Mouse (Mus musculus) CH12.LX (cell line): Measurements from ENCODE around the gene Macf1.

Experiments used
- CHD2 ChIP-seq: IDR thresholded peaks from 2 replicates; pipeline ENCODE4 v1.6.1; 2011; ENCODE audit warnings: low read length, improper control_type of control experiment
- CTCF ChIP-seq, 2 experiments: IDR thresholded peaks in 1 of 2; conservative IDR thresholded peaks in 1 of 2; 2 replicates each; pipeline ENCODE4 v1.5.1; 2011 to 2012; ENCODE audit warnings: low read depth in 2 of 2, low read length in 2 of 2, improper control_type of control experiment in 1 of 2, inconsistent platforms in 1 of 2, mild to moderate bottlenecking in 1 of 2, moderate library complexity in 1 of 2
- POLR2A ChIP-seq: IDR thresholded peaks from 2 replicates; pipeline ENCODE4 v1.6.1; 2011; ENCODE audit warnings: low read depth, mild to moderate bottlenecking, improper control_type of control experiment, low read length
- POLR2AphosphoS2 ChIP-seq: IDR thresholded peaks from 2 replicates; pipeline ENCODE4 v1.6.1; 2011; ENCODE audit warnings: low read depth, low read length, improper control_type of control experiment
- SMC3 ChIP-seq: IDR thresholded peaks from 2 replicates; pipeline ENCODE4 v1.6.1; 2011; ENCODE audit warnings: low read depth, low read length, improper control_type of control experiment
- TBP ChIP-seq: conservative IDR thresholded peaks from 2 replicates; pipeline ENCODE4 v1.6.1; 2011; ENCODE audit warnings: low read depth, low read length, improper control_type of control experiment
- TCF12 ChIP-seq: IDR thresholded peaks from 2 replicates; pipeline ENCODE4 v1.6.1; 2014; ENCODE audit warnings: low read depth, mild to moderate bottlenecking, inconsistent platforms, low read length, improper control_type of control experiment

- TF ChIP-seq POLR2A = no peak
- no peak for TF ChIP-seq TCF12
- no peak for TF ChIP-seq SMC3
- no peak for TF ChIP-seq CHD2
- no peak for TF ChIP-seq TBP
- no peak for TF ChIP-seq POLR2AphosphoS2
- no peak for TF ChIP-seq CTCF (conservative IDR thresholded peaks at IDR 0.05 in 1 of 2, IDR thresholded peaks at IDR 0.05 in 1 of 2; ENCODE audit: low read depth in 2 of 2, low read length in 2 of 2)
These were observed 205.3 kb downstream of the Macf1 start for GRCm38 (mm10) chr4:123478655-123479433.
